Mouse (Mus musculus): ENCODE measurements around the gene Cdkn2aip.

DNA sequence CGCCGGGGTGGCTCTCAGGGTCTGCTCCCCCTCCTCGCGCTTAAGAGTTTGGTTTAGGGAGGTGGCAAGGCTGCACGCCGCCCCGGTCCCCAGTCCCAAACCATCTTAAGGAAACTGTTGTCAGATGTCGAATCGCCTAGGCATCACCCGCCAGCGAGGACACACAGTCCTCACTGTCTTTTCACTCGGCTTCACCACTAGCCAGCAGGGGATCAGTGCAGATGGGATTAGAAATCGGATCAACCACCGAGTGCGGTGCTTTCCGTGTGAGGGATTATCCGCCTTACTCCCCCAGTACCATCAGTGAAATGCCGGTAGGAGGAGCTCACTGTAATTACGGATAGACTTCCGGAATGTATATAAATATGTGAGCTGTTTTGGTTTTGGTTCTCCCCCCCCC lies 37.9 kb downstream of the Cdkn2aip start:
- no peak for TF ChIP-seq RAD21 (IDR thresholded peaks at IDR 0.05; ENCODE audit: low read depth, low read length)
- TF ChIP-seq EP300 (IDR thresholded peaks at IDR 0.05; ENCODE audit: low read depth in 1 of 2, low read length in 2 of 2): no peak
- TF ChIP-seq CHD1 (IDR thresholded peaks at IDR 0.05; ENCODE audit: low read depth, low read length): 0 out of 2 replicates have a peak, but pooled peaks have one; percentile 34
- TF ChIP-seq POLR2A (IDR thresholded peaks at IDR 0.05; ENCODE audit: control insufficient read depth in 1 of 2, insufficient read depth in 1 of 2, low read depth in 1 of 2, low read length in 2 of 2, poor library complexity in 1 of 2): peak in 1 of 2 experiments; percentile 7; a peak in 1 of 4 replicates
